Mouse (Mus musculus) testis, adult 10 weeks (tissue): ENCODE results near the gene Gdf1. TPM values are rescaled to one million over a fixed set of nuclear protein-coding genes. Genes with fewer than 3 reads are reported as not detected.

Experiments used
- polyA plus RNA-seq: library from polyadenylated mRNA; stranded (reverse); fragments of 350-450 nt; fragmentation: Illumina TruSeq; extraction: RNeasy Lipid Tissue Mini Kit (QIAGEN cat#74804); gene quantifications from one replicate; pipeline ENCODE4 v1.2.3, GENCODE M21; 2014; ENCODE audit warnings: low read depth, low replicate concordance

Gene Gdf1
- polyA plus RNA-seq, result not detected

GRCm38 (mm10) chr8:70329124-70329834, at the start of gene Gdf1:
Gdf1 (plus strand) TSS chr8:70329817.

GRCm38 (mm10) chr8:70282603-70283135, 46.9 kb upstream of the Gdf1 start, which contains the start of gene Homer3:
Homer3 (plus strand) TSS chr8:70282827.

GRCm38 (mm10) chr8:70302358-70302890, 27.2 kb upstream of the Gdf1 start, which contains the start of the genes Ddx49 and Cope:
Ddx49 (minus strand) TSS chr8:70302489.
Cope (plus strand) TSS chr8:70302518.

GRCm38 (mm10) chr8:70315624-70316510, 13.8 kb upstream of the Gdf1 start, which contains the start of gene Cers1:
Cers1 (plus strand) TSS chr8:70315775.

GRCm38 (mm10) chr8:70353194-70353817, 23.7 kb downstream of the Gdf1 start, which contains the start of gene Upf1:
Upf1 (minus strand) TSS chr8:70353278.

GRCm38 (mm10) chr8:70373397-70374317, 44.0 kb downstream of the Gdf1 start, which contains the start of gene Comp:
Comp (plus strand) TSS chr8:70373558.

Other genes with a start within 250 kb of the Gdf1 start
- gene Hapln4, start 246.4 kb upstream of the Gdf1 start, polyA plus RNA-seq, result 0.06 TPM
- gene Ncan, start 208.9 kb upstream of the Gdf1 start, polyA plus RNA-seq, result 0.62 TPM
- gene Nr2c2ap, start 198.5 kb upstream of the Gdf1 start, polyA plus RNA-seq, result 0.80 TPM
- gene Rfxank, start 190.7 kb upstream of the Gdf1 start, polyA plus RNA-seq, result 0.57 TPM
- gene Borcs8, start 190.3 kb upstream of the Gdf1 start, polyA plus RNA-seq, result 10.0 TPM
- not detected for gene Mef2b, start 190.1 kb upstream of the Gdf1 start, polyA plus RNA-seq
- 1.4 TPM for gene Tmem161a, start 157.5 kb upstream of the Gdf1 start, polyA plus RNA-seq
- 0.84 TPM for gene Slc25a42, start 117.5 kb upstream of the Gdf1 start, polyA plus RNA-seq
- 123 TPM for gene Sugp2, start 95.6 kb upstream of the Gdf1 start, polyA plus RNA-seq
- 0.36 TPM for gene Armc6, start 95.4 kb upstream of the Gdf1 start, polyA plus RNA-seq
- gene Homer3, start 47.0 kb upstream of the Gdf1 start, polyA plus RNA-seq, result 0.17 TPM
- 10.8 TPM for gene Ddx49, start 27.3 kb upstream of the Gdf1 start, polyA plus RNA-seq
- 1.9 TPM for gene Cope, start 27.3 kb upstream of the Gdf1 start, polyA plus RNA-seq
- not detected for gene Cers1, start 14.0 kb upstream of the Gdf1 start, polyA plus RNA-seq
- 3.9 TPM for gene Upf1, start 23.5 kb downstream of the Gdf1 start, polyA plus RNA-seq
- 3.0 TPM for gene Comp, start 43.7 kb downstream of the Gdf1 start, polyA plus RNA-seq
- 1.0 TPM for gene Crtc1, start 109.8 kb downstream of the Gdf1 start, polyA plus RNA-seq
- gene Klhl26, start 147.2 kb downstream of the Gdf1 start, polyA plus RNA-seq, result 0.74 TPM
- gene Tmem59l, start 157.5 kb downstream of the Gdf1 start, polyA plus RNA-seq, result 1.8 TPM
- 0.74 TPM for gene Crlf1, start 163.3 kb downstream of the Gdf1 start, polyA plus RNA-seq
- not detected for gene Rex1bd, start 176.9 kb downstream of the Gdf1 start, polyA plus RNA-seq
- 3.6 TPM for gene Uba52, start 181.0 kb downstream of the Gdf1 start, polyA plus RNA-seq
- 3.0 TPM for gene Fkbp8, start 197.9 kb downstream of the Gdf1 start, polyA plus RNA-seq
- gene Kxd1, start 198.1 kb downstream of the Gdf1 start, polyA plus RNA-seq, result 6.7 TPM
- 1.3 TPM for gene Ell, start 209.6 kb downstream of the Gdf1 start, polyA plus RNA-seq